Mouse (Mus musculus): ENCODE measurements at regions not wholly inside any gene's neighbourhood (a gene's known extent, or its start where the extent isn't known, plus 50 kb on each side); places are given as distances from the start of the nearest gene placed in this dataset.

DNA sequence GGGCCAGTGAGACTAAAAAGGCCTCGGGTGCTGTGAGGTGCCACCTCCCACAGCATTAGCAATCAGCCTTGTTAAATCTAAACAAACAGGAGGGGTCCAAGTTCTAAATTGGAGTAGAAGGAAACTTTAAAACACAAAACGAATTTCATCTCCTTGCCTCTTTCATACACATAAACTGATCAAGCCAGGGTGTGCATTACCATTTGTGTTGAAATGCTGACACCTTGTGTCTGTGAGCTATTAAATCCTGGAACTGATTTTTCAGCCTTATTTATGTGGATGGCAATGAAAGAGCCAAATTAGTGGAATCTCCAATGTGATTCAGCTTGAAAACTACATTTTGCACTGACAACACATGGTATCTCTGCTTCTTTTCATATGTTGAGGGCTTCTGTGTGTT, 114.8 kb downstream of the Pcsk1 start:
- DNase-seq = no peak

DNA sequence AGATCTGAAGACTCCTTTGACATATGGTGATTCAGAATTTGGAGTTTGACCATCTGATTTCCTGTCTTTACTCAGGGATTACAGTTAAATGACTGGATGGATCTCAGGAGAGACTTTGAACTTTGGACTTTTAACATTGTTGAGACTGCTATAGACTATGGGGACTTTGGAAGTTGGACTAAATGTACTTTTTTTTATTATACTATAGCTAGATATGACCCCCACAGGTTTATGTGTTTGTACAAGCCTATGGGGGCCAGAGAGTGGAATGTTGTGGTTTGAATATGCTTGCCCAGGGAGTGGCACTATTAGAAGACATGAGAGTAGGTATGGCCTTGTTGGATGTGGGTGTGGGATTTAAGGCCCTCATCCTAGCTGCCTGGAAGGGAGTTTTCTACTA, 134.3 kb downstream of the Pcsk1 start:
- no peak for DNase-seq

DNA sequence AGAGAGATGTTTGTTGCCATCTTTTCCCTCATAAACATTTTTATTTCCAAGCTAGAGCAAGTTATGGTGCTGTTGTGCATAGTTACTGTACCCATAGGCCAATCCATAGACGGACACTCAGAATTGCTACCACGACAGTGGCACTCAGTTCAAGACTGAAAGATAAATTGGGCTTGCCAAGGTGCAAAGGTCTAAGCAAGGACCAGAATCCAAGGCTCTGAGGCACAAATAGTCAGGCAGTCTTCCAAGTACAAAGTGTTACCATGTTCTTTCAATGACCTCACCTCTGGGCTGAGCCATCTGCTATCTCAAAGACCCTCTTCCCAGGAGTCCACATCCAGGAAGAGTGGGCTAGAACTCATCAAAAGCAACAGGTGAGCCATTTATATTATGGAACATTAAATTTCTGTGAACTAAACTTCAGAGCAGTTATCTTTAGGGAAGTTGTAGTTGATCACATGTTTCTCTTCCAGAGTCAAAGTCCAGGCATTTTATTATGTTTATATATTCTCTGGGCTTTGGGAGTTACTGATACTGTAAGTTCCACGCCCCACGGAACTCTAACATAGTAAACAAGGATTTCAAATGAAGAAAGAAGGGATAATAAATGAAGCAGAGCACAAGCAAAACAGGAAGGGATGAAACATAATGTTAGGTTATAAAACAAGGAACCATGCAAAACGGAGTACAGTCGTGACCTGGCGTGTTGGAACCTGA, 136.1 kb downstream of the Pcsk1 start:
- no peak for DNase-seq

DNA sequence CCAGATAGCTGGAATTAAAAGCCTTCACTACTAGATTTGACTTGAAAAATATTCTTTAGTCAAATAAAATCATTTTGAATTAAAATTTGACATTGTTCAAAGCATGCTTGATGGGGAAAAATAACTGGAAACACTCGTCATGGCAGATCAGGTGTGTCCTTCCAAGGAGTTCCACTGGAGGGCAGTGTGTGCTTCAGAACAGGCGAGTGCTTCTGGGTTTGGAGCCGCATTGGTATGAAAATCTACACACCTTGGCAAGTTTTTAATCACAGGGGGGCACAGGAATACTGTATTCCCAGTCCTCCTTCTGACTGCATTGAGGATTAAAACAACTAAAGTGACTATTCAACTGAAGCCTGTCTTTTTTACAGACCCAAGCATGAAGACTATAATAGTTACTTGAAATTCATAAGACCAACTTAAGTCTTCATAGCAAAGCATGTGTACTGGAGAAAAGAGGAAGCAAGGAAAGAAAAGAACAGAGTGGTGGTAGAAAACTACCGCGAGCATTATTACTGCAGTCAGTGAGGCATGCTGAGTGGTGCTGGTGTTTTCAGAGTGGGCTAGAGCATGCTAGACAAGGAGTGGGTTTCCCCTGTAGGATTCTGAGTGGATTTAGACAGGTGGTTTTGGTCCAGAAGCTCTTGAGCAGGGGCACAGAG, 138.1 kb downstream of the Pcsk1 start:
- DNase-seq = peak; percentile 52 to 60

DNA sequence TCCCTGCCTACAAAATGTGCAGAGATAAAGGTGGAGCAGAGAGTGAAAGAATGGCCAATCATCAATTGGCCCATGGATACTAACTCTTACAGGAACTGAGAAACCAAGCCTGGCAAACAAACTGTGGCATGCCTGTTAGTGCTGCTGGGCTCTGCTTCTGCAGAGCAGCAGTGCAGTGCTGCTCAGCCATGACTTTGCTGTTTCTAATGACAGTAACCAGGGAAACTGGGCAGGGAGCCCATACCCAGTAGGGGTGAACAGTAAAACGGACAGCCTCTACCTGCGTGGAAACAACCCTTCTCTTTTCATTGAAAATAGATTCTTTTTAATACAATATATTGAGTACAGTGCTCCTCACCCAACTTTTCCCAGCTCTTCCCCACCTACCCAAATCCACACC, 146.8 kb downstream of the Pcsk1 start:
- DNase-seq = peak; percentile 21 to 34
